Mouse (Mus musculus) liver, postnatal 0 days (tissue): Measurements from ENCODE around the gene Speer4f2.

Source experiments
- CTCF ChIP-seq: sonication (generic); IDR thresholded peaks from 2 replicates; pipeline ENCODE4 v1.5.1; 2016; ENCODE audit warnings: antibody characterized with exemption, low read depth
- EP300 ChIP-seq: IDR thresholded peaks from 2 replicates; pipeline ENCODE4 v1.6.1; 2016; ENCODE audit warnings: antibody characterized with exemption, low read depth, mild to moderate bottlenecking

DNA sequence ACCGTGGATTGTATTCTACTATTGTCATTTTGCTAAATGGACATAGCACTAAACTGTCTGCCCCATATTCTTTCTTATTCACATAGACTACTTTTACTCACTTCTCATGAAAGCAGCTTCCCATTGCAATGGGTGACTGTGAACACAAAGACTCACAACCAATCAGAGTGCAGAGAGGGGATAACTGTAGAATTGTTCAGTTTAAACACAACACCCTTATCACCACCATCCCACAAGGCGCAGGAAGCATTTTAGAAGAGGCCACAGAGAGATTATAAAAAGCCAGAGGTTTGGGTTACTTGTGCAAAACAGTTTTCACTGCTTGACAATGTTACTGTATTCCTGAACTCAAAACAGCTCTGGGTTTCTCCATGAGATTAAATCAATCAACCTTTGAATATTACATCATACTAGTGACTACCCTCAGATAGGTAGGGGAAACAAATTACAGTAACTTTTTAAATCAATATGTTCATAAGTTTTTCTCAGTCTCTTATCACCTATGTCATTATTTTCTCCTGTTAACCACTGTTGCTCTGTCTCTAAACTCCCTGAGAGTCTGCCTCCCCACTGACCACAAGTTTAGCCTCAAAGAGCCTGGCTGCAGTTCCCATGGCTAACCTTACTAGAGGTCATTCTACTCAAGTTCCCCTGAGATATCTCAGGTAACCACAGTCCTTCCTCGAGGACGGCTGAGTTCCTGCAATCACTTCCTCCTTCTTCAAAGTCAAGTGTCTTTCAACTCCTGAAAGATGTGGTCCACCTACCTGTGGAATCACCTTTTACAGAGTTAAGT is 29.5 kb downstream of the Speer4f2 start:
- TF ChIP-seq CTCF = no peak
- 0 out of 2 replicates have a peak, but pooled peaks have one; percentile 52 for TF ChIP-seq EP300
